Mouse (Mus musculus) forebrain, embryonic 14.5 days (tissue): ENCODE measurements at regions not wholly inside any gene's neighbourhood (a gene's known extent, or its start where the extent isn't known, plus 50 kb on each side); places are given as distances from the start of the nearest gene placed in this dataset.

Source experiments
- ATAC-seq: fragments of 200-750 bp; cut with Nextera tagmentation; 2 replicates; pipeline ENCODE4 v1.8.0; 2017; ENCODE audit warnings: mild to moderate bottlenecking, moderate library complexity
- DNase-seq: peaks from one replicate; pipeline ENCODE4 v3.0.0-alpha.2; 2015; ENCODE audit warnings: low spot score
- H3K27ac ChIP-seq: fragments of 300-500 bp; sonication (generic); 2 replicates; pipeline ENCODE4 v1.5.1; 2014; ENCODE audit warnings: low read depth, mild to moderate bottlenecking, control low read depth, low read length, moderate library complexity
- H3K27me3 ChIP-seq: fragments of 300-500 bp; sonication (generic); replicated peaks from 2 replicates; pipeline ENCODE4 v1.6.1; 2014; ENCODE audit warnings: low read length, control low read depth, mixed read lengths; ENCODE audit not compliant: control insufficient read depth, insufficient read depth
- H3K36me3 ChIP-seq: fragments of 300-500 bp; sonication (generic); 2 replicates; pipeline ENCODE4 v1.6.1; 2014; ENCODE audit warnings: low read length, control low read depth; ENCODE audit not compliant: control insufficient read depth, insufficient read depth
- H3K4me1 ChIP-seq: fragments of 300-500 bp; sonication (generic); 2 replicates; pipeline ENCODE4 v1.6.1; 2014; ENCODE audit warnings: antibody characterized with exemption, low read length, control low read depth; ENCODE audit not compliant: control insufficient read depth, insufficient read depth
- H3K4me2 ChIP-seq: fragments of 300-500 bp; sonication (generic); 2 replicates; pipeline ENCODE4 v1.6.1; 2014; ENCODE audit warnings: mild to moderate bottlenecking, control low read depth, low read length
- H3K4me3 ChIP-seq: fragments of 300-500 bp; sonication (generic); 2 replicates; pipeline ENCODE4 v1.5.1; 2014; ENCODE audit warnings: low read depth, low read length, control low read depth
- H3K9ac ChIP-seq: fragments of 300-500 bp; sonication (generic); 2 replicates; pipeline ENCODE4 v1.6.1; 2014; ENCODE audit warnings: mild to moderate bottlenecking, low read length, control low read depth, moderate library complexity
- H3K9me3 ChIP-seq: fragments of 300-500 bp; sonication (generic); replicated peaks from 2 replicates; pipeline ENCODE4 v1.6.1; 2016; ENCODE audit warnings: low read length, control low read depth, mixed read lengths; ENCODE audit not compliant: control insufficient read depth
- WGBS: fragments of 180-500 bp; shearing (Covaris S2); extraction: QIAGEN DNeasy Blood & Tissue Kit; methylation state at CpG from one replicate; pipeline ENCODE4 v1.1.7; 2014; 5-methylcytosine and 5-hydroxymethylcytosine counted together

DNA sequence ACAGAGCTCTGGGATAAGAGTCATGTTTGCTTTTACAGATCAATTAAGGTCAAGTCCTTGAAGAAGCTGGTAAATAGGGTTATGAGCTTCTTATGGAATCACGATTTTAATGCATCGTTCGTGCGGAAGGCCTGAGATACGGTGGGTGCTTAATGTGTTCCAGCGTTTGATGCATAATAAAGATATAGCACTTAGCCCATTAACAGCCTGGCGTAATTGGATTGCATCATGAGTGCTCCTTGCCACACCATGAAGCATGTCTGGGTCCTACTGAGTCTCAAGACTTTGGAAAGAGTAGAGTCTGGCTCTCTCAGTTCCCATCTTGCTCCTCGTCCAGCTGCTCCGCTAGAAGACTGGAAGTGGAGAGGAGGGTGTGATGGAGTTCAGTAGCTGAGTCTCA lies 72.6 kb downstream of the Zfp36l1 start:
- ATAC-seq (no peak), DNase-seq (no peak)

GRCm38 (mm10) chr12:80039150-80039549 lies 73.7 kb downstream of the Zfp36l1 start:
- no peak overlapping the region for H3K9ac ChIP-seq
- ATAC-seq (no peak), DNase-seq (no peak)
- no peak overlapping the region for H3K4me2 ChIP-seq
- H3K27me3 ChIP-seq = no peaks in the 10 kb centered on the region
- H3K27ac ChIP-seq = no peak overlapping the region
- H3K4me3 ChIP-seq = no peak overlapping the region
- WGBS = 85% methylated on average over 1 of the region's 1 CpGs
- no peaks in the 10 kb centered on the region for H3K9me3 ChIP-seq
- no peaks in the 10 kb centered on the region for H3K36me3 ChIP-seq
- no peaks in the 10 kb centered on the region for H3K4me1 ChIP-seq

More for the DNA sequence above, 72.6 kb downstream of the Zfp36l1 start:
- H3K4me1 ChIP-seq = no peaks in the 10 kb centered on the region
- no peaks in the 10 kb centered on the region for H3K36me3 ChIP-seq
- H3K27ac ChIP-seq = no peak overlapping the region
- H3K9ac ChIP-seq = no peak overlapping the region
- H3K27me3 ChIP-seq = no peaks in the 10 kb centered on the region
- H3K4me2 ChIP-seq = no peak overlapping the region
- H3K4me3 ChIP-seq = no peak overlapping the region
- WGBS = 87% methylated on average over 9 of the region's 9 CpGs
- no peaks in the 10 kb centered on the region for H3K9me3 ChIP-seq

- Histone ChIP-seq H3K36me3 (no peaks in the 10 kb centered on the region), H3K9ac (no peak overlapping the region), H3K27ac (no peak overlapping the region), H3K9me3 (no peaks in the 10 kb centered on the region), H3K4me3 (no peak overlapping the region), H3K4me1 (no peaks in the 10 kb centered on the region), H3K4me2 (no peak overlapping the region), H3K27me3 (no peaks in the 10 kb centered on the region)
- ATAC-seq (no peak), DNase-seq (no peak)
- WGBS = 85% methylated on average over 6 of the region's 6 CpGs
Observed at GRCm38 (mm10) chr12:80035500-80036271, 77.1 kb downstream of the Zfp36l1 start.

- ATAC-seq (no peak), DNase-seq (no peak)
- Histone ChIP-seq H3K36me3 (no peaks in the 10 kb centered on the region), H3K4me3 (no peak overlapping the region), H3K27ac (no peak overlapping the region), H3K9ac (no peak overlapping the region), H3K4me1 (no peaks in the 10 kb centered on the region), H3K4me2 (no peak overlapping the region), H3K9me3 (no peaks in the 10 kb centered on the region), H3K27me3 (no peaks in the 10 kb centered on the region)
- WGBS = 67% methylated on average over 4 of the region's 4 CpGs
Observed at GRCm38 (mm10) chr12:80034963-80035411, 77.8 kb downstream of the Zfp36l1 start.

DNA sequence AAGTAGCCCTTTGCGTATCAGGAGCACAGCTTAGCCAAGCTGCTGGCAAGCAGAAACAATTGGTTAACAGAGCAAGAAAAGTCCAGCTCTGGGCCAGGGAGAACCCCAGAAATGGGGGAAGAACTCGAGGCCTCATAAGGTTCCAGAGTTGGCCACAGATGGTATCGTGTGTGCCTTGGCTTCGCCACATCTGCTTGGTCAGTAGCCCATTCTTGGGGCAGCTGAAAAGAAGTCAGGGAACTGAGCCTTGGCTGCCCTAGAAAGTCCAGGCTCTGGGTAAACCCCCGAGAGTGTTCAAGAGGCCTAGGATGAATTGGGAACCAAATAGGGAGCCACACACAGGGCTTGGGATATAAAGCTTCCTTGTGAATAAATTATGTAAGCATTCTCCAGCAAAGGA lies 78.7 kb downstream of the Zfp36l1 start:
- Histone ChIP-seq H3K4me3 (no peak overlapping the region), H3K27ac (no peak overlapping the region), H3K4me1 (no peaks in the 10 kb centered on the region), H3K9ac (no peak overlapping the region), H3K27me3 (no peaks in the 10 kb centered on the region), H3K4me2 (no peak overlapping the region), H3K36me3 (no peaks in the 10 kb centered on the region), H3K9me3 (no peaks in the 10 kb centered on the region)
- ATAC-seq (no peak), DNase-seq (no peak)
- 91% methylated on average over 5 of the region's 5 CpGs for WGBS

DNA sequence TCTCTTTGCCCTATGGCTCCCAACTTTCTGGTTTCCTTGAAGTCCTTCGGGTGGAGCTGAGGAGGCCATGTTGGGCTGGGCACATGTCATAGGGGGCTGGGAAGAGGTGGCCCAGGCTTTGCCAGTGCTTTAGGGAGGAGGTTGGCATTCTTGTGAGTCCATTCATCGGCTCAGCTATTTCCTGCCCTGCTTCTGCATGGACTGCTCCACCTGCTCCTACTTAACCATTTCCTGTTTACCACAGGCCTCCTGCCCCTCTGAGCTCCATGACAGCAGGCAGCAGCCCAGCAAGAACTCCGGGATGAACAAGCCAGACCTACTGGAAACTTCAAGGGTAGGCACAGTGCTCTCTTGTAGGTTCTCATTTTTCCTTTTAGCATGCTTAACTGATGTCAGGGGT lies 80.3 kb downstream of the Zfp36l1 start:
- H3K27ac ChIP-seq = no peak overlapping the region
- no peak overlapping the region for H3K4me3 ChIP-seq
- WGBS = 83% methylated on average over 3 of the region's 3 CpGs
- ATAC-seq = no peak
- no peak overlapping the region for H3K4me2 ChIP-seq
- no peak for DNase-seq
- no peak overlapping the region for H3K9ac ChIP-seq
- no peaks in the 10 kb centered on the region for H3K27me3 ChIP-seq
- H3K9me3 ChIP-seq = no peaks in the 10 kb centered on the region
- no peaks in the 10 kb centered on the region for H3K36me3 ChIP-seq
- H3K4me1 ChIP-seq = no peaks in the 10 kb centered on the region

DNA sequence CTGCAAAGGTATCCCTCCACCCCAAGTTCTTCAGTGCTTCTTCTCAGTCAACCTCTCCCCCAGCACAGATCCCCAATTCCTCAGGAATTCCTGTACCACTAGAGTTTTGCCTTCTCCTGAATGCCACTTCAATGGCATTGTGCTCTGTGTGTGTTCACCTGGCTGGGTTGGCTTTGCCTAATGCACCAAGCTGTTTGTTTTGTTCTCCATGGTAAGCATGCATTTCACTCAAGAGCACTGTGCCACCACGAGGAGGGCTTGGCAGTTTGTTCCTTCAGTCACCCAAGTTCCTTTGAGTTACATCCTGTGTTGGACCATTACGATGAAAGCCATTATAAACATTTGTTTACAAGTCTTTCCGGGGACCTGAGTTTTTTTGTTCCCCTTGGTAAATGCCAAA lies 84.5 kb downstream of the Zfp36l1 start:
- DNase-seq (no peak), ATAC-seq (no peak)
- Histone ChIP-seq H3K27ac (no peak overlapping the region), H3K9ac (no peak overlapping the region), H3K9me3 (no peaks in the 10 kb centered on the region), H3K27me3 (no peaks in the 10 kb centered on the region), H3K4me1 (peaks cover 1% of the 10 kb centered on the region; the same call in 1 of the 2 replicates), H3K36me3 (no peaks in the 10 kb centered on the region), H3K4me2 (no peak overlapping the region), H3K4me3 (no peak overlapping the region)
- 81% methylated on average over 3 of the region's 3 CpGs for WGBS

DNA sequence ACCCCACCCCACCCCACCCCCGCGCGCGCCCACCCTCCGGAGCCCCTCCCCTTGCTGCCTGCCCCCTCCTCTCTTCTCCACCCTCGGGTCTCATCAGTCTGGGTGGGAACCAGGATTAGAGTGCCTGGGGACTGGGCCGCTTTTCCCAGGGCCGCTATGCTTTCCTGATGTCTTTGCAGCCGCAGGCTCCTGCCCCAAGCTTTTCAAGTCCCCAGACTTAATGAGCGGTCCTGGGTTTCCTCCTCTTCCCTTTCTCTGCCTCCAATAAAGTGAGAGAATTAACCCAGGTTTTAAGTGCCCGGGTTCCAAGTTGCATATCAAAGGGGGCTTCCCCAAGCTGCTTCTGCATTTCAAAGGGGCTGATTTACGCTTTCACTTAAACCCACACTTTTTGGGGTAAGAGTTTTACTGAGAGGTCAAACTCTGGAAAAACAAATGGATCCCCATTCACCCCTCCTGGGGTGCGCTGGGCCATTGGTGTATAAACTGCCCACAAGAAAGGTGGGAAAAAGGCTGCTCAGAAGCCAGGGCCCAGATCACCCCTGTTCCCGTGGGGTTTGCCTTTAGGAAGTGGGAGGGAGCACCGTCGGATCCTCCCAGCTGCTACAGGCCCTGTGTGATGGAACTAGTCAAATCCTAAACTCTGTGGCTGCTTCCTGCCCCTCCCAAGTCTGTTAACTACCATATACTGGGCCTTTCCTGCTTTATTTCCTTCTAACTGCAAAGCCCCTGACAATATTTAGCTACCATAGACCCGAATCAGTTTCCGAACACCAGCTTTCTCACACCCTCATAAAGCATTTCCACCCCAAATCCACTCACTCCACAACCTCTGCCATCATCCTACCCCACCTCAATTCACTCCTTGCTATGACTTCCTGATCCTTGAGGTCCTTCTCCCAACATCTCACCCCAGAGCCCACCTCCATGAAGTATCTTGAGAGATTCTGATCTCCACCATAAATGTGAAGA lies 89.4 kb downstream of the Zfp36l1 start:
- peak; percentile 81 for DNase-seq
- Histone ChIP-seq H3K9ac (no peak overlapping the region), H3K27ac (peak overlapping the region; percentile 65), H3K4me3 (no peak overlapping the region), H3K4me2 (peak overlapping the region; percentile 42), H3K27me3 (no peaks in the 10 kb centered on the region), H3K36me3 (no peaks in the 10 kb centered on the region), H3K4me1 (peaks cover 24% of the 10 kb centered on the region), H3K9me3 (no peaks in the 10 kb centered on the region)
- WGBS = 8% methylated on average over 18 of the region's 18 CpGs
- ATAC-seq = peak; percentile 78
